Mouse (Mus musculus): ENCODE measurements around the gene Gadd45b.

GRCm38 (mm10) chr10:80936810-80937164 is 6.9 kb downstream of the Gadd45b start:
- TF ChIP-seq GATA1 (IDR thresholded peaks at IDR 0.05; ENCODE audit: borderline replicate concordance, low read length) (no peak), FLI1 (IDR thresholded peaks at IDR 0.05; ENCODE audit: low read length) (no peak)
